Mouse (Mus musculus): Measurements from ENCODE around the gene Klhl42.

Klhl42 gene

DNA sequence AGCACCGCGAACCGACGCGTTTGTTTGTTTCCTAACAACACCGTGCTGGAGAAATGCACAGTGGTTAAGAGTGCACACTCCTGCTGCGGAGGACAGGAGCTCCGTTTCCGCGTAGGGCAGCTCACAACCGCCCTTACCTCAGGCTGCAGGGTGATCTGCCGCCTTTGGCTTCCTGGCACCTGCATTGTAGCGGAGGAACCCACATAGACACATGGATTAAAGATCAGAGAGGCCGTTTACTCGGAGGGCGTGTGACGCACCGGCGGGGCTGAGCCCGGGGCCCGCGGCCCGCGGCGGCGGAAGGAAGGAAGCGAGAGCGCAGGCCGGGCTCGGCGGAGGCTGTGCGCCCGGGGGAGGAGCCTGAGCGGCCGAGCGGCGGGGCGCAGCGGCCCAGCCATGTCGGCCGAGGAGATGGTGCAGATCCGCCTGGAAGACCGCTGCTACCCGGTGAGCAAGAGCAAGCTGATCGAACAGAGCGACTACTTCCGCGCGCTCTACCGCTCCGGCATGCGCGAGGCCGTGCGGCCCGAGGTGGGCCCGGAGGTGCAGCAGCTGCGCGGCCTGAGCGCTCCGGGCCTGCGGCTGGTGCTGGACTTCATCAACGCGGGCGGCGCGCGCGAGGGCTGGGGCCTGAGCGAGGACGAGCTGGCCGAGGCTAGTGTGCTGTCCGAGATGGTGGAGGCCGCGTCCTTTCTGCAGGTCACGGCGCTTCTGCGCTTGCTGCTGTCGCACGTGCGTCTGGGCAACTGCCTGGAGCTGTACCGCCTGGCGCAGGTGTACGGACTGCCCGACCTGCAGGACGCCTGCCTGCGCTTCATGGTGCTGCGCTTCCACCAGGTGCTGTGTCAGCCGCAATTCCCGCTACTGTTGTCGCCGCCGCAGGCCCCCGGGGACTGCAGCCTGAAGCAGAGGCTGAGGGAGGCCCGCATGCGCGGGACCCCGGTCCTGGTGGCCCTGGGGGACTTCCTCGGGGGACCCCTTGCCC, at the start of gene Klhl42:
TSS of gene Klhl42 (plus strand) at position 244 of the 985 bp plus-strand sequence.
- no peak for DNase-seq (ENCODE audit: low read depth)

DNA sequence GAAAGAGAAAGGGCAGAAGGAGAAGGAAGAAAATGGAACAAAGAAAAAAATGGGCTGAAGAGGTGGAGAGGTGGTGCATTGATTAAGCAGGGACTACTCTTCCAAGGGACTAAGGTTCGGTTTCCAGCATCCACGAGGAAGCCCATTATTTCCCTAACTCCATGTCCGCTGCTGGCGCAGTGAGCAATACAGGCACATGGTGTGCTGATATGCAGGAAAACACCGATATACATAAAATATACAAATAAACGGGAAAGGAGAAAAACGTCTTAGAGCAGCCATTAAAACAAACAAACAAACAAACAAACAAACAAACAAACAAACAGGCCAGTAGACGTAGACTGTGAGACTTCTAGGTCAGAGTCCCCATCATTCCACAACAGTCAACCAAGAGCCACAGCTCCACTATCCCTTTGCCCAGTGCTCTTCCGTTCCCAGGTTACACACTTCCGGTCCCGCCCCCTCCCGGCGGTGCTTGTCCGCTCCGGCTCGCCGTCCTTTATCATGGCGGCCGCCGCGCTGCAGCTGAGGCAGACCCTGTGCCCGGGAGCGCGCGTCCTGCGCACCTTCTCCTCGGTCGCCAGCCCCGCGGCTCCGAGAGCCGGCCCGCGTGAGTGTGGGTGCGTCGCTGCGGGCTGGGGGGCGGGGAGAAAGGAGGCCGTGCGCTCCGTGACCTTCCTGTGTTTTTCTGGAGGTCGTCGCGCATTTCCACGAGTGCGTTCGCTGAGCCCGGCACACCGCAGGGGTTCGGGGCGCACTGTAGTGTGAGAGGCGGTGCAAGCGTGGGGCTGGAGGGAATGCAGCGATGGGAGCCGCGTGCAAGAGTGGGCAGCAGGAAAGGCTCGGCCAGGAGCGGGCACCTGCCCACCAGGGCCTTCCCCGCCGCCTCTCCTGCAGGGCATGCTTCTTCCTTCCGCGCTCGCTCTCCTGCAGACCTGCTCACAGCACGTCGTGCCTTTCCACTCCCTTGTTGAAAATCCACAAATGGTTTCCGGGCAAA, 48.6 kb upstream of the Klhl42 start, which contains the start of gene Mrps35:
TSS of gene Mrps35 (plus strand) at position 474 of the 1,000 bp plus-strand sequence.
- no peak for DNase-seq (ENCODE audit: low read depth)

GRCm38 (mm10) chr6:147043633-147044032, 47.5 kb upstream of the Klhl42 start:
- DNase-seq (ENCODE audit: low read depth): no peak

GRCm38 (mm10) chr6:147049239-147049805, 41.9 kb upstream of the Klhl42 start:
- DNase-seq (ENCODE audit: low read depth): no peak

DNA sequence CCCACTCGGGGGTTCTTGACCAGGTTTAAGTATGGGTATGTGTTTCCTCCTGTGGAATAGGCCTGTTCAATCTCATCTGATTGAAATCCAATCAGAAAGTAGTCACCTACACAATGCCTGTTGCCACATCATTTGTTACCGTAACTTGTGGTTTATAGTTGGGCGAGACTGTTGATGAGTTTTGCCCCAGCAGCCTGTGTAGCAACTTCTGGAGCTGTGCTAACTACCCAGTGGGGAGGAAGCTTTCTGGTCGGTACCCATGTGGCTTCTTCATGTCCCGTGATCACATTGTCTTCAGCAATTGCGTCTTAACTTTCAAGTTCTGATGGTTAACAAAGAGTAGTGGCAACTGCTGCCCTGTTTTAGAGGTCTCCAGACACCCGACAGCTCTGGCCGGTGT, 39.5 kb upstream of the Klhl42 start:
- no peak for DNase-seq (ENCODE audit: low read depth)

DNA sequence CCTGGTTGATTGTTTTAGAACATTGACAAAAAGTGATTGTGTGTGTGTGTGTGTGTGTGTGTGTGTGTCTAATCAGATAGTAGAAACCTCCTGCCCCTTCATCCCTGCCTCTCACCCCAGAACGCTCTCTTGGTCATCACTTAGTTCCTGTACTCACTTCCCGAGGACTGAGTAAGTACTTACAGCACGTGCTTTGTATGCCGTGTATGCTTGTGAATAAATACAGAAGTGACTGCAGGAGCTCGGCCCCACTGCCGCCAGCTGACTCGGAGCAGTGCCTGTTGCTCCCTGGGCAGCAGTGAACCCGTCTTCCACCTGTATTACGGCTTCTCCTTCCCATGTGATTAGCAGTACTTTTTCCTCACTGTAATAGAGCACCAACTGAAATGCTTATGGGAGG, 38.7 kb upstream of the Klhl42 start:
- DNase-seq (ENCODE audit: low read depth): no peak

DNA sequence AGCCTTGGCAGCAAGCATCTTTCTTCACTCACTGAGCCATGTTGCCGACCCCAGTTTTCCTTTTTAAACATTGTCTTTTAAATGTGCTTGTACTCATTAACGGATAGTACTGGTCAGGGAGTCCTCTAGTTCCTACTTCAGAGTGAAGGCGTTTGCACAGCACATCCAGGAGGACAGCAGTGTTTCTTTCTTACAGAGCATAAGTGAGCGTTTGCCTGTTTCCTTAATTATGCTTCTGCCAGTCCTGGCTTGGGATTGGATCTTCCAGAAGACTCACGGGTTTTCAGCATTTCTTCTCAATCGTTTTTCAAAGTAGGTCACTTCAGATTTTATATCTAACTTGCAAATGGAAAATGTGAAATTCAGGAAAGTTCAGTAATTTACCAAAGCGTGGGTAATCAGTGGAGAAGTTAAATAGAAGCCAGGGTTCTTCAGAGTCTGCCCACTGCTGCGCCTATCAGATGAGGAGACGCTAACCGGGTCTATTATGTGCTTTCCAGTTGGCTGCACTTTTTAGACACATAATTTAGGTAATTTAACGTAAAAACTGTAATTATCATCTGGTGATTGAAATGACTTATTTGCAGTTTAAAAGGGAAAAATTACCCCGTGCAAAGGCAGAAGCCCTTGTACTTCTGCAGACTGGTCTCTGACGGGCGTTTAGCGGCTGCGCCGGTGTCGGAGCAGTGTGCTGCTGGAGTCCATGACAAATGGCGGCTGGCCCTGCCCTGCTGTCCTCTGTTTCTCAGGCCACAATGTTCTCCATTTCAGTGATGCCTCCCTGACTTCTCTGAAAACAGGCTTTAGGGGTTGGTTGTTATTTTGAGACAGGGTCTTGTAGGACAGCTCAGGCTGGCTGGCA, 37.2 kb upstream of the Klhl42 start:
- DNase-seq (ENCODE audit: low read depth): no peak

- no peak for DNase-seq (ENCODE audit: low read depth)
Observed at GRCm38 (mm10) chr6:147055374-147055977, 35.7 kb upstream of the Klhl42 start.

GRCm38 (mm10) chr6:147059326-147059725, 31.9 kb upstream of the Klhl42 start:
- DNase-seq (ENCODE audit: low read depth): no peak

DNA sequence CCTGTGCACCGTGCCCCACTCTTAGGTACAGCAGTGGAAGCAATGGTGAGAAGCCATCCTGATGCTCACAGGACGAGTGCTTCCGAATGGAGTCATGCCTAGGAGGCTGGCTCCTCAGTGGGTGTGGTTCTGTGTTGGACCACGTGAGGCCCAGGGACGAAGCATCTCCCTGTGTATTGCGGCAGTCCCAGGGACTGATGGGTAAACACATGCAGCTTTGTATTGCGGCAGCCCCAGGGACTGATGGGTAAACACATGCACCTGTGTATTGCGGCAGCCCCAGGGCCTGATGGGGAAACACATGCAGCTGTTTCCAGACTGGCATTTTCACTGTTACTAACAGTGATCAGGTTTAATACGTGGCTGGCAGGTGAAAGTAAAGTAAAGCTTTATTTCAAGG, 29.5 kb upstream of the Klhl42 start:
- no peak for DNase-seq (ENCODE audit: low read depth)

DNA sequence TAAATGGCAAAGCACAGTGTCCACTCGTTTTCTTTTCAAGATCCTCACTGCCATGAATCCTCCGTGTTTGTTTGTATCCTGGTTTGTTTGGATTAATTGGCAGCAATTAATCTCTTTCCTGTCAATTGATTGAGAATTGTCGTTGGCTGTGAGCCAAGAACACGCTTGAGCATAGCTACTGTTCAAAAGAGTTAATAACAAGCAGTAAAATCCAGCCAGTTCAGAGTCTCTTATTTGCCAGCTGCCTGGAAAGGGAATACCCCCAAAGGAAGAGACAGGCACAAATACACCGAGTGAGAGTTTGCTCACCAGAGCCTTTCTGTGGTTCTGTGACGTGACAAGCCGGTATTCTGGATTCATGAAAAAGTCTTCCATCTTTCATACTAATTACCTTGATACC, 29.1 kb upstream of the Klhl42 start:
- DNase-seq (ENCODE audit: low read depth): no peak

GRCm38 (mm10) chr6:147062694-147063093, 28.5 kb upstream of the Klhl42 start:
- no peak for DNase-seq (ENCODE audit: low read depth)

DNA sequence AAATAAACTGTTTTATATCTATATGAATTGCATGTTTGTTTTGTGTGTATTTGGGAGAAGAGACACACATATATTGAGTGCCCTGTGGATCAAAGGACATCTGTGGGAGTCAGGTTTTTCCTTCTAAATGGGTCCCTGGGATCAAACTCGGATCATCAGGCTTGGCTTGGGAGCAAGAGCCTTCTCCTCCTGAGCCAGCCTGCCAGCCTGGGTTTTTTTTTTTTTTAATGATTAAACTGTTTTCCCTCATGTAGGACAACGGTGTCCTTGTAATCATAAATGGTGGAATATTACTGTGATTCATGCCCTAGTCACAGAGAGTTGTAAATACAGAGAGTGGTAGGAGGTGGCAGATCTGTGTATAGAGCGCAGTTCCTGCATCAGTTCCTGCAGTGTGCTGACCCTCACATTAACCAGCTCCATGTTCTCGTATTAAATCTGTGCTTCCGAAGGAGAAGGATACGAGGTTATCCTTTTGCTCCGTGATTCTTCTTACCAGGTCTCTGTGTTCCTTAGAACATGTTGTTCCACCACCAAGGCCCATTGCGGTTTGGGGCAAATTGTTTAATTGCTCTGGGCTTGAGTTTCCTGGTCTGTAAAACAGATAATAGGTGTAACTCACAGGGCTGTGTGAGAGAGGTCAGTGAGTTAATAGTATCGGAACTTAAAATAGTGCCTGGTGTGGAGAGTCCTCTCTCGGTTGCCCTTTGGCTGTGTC, 26.8 kb upstream of the Klhl42 start:
- DNase-seq (ENCODE audit: low read depth): peak; percentile 17

DNA sequence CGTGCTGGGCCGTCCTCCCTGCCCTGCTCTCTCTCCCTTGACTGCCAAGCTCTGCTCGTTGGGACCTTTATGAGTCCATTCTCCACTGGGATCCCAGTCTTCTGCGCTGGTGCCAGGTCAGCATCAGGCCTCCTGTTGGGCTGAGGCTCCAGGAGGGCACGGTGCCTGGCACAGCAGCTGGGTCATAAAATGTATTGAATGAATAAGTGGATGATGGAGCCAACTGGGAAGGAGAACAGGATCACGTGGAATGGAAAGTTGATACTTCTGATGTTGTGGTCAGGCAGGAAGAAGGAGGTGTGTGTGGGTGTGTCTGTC, 26.3 kb upstream of the Klhl42 start:
- no peak for DNase-seq (ENCODE audit: low read depth)

DNA sequence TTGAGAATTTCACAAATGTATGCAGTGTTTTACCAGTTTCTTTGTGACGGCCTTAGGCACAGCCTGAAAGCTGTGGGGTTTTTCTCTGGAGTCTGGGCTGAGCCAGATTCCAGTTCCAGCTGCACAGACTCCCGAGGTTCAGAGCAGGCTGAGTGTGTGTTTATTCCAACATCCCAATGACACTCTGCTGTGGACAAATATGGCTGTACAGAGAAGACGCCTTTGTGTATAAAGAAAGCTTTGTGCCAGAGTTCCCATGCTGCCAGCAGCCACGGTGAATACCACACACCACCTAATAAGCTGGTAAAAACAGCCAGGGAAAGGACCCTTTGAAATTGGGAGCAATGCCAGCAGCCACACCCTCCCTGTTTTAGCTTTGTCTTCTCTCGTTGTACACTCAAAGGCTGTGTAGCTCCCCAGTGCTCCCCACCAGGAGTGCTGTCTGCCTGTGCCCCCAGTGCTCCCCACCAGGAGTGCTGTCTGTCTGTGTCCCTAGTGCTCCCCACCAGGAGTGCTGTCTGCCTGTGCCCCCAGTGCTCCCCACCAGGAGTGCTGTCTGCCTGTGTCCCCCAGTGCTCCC, 15.3 kb upstream of the Klhl42 start:
- no peak for DNase-seq (ENCODE audit: low read depth)

GRCm38 (mm10) chr6:147076878-147077277, 14.3 kb upstream of the Klhl42 start:
- no peak for DNase-seq (ENCODE audit: low read depth)

- DNase-seq (ENCODE audit: low read depth): no peak
Observed at GRCm38 (mm10) chr6:147079919-147080318, 11.3 kb upstream of the Klhl42 start.

DNA sequence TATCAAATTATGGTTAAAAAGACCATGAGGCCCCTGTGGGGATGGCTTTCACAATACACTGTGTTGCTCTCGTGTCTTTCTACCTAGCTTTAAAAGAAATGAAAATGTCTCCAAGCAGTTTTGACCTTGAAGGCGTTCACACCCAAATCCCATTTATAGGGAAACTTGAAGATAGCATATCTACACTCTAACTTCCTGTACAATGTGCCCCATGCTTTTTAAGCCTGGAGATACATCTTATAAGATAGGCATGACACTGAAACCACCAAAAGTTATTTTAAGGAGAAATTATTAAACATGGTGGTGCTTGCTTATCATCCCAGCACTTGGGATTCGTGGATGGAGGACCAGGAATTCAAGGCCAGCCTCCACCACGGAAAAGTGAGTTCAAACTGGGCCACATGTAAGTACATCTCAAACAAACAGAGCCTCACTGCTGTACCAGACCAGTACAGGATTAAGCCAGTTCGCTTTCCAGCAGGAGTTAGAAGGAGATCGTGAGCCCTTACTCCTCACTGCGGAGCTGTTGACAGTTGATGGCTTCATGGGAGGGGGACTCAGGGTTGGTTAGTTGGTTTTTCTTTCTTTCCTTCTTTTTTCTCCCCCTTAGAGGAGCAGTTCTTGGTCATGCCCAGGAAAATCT, 5.7 kb upstream of the Klhl42 start:
- no peak for DNase-seq (ENCODE audit: low read depth)

DNA sequence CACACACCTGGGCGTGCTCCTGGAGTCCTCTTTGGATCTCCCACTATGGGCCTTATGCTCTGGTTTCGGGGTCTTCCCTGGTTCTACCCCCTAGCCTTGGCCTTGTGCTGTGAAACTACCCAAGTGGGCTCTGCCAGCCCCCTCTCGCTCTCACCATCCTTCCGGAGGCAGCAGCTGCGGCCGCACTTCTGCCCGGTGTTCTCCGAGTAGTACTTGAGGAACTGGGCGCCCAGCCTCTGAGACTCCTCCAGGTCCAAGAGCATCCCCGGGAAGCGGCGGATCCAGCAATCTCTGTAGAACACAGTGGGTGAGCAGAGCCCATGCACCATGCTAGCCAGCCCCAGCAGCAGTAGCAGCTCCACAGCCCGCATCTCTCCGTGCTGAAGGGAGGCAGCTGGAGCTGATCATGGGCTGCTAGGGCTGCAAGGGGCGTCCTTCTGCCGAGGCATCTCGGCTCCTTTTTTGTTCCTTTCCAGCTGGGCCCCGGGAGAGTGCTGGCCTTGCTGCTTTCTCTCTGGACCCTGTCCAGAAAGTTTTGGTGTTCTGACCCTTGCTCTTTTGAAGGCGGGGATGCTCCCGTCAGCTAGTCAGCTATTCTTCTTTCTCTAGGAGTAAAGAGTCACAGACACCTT, 4.5 kb upstream of the Klhl42 start, which contains the start of gene Mansc4:
TSS of gene Mansc4 (minus strand) at position 439 of the 632 bp plus-strand sequence.
- no peak for DNase-seq (ENCODE audit: low read depth)

Measured in fibroblast of lung, adult 2 months (primary cell).